Mouse (Mus musculus): ENCODE measurements around the gene Shf. TPM values are rescaled to one million over a fixed set of nuclear protein-coding genes. Genes with fewer than 3 reads are reported as not detected.

Shf gene
- total RNA-seq, 1 experiment from 2014 or later = 4.5 TPM

DNA sequence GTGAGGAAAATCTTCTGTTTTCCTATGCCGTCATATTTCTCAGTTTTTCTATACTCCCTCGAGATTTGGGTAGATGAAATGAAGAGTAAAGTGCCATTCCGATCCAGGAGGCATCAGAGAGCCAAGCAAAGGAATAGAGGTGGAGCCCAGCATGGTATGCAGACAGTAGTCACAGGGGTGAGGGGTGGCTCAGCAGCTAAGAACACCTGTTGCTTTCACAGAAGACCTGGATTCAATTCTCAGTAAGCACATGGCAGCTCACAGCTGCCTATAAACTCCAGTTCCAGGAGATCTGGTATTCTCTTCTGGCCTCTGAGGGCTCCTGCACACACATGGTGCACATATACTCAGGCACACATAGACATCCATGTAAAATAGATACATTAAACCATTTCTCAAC lies 3.1 kb upstream of the Shf start:
- ATAC-seq (ENCODE audit: extremely low read depth, insufficient number of reproducible peaks, low FRiP score, poor library complexity, severe bottlenecking) = no peak

DNA sequence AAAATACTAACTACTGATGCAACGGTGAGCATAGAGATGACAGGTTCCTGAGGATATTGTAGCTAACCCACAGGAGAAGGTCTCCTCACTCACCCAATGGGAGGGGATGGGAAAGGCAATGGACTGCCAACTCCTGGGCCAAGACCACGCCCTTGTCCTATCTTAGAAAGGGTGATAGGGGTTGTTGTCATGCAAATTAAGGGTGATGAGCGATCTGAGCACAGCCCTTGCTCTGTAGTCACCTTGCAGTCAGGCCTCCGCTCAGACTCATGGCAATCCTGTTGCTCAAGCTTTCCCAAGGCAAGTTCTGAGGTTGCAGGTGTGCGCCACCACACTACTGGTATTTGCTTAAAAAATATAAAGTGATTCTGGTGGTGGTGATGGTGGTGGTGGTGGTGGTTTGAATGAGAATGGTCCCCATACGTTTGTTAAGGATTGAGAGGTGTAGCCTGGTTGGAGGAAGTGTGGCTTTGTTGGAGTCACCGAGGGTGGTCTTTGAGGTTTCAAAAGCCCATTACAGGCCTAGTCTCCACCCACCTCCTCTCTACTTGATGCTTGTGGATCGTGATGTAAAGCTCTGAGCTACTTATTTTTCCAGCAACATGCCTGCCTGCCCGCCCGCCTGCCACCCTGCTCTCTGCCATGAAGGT lies 1.3 kb upstream of the Shf start:
- no peak for ATAC-seq (ENCODE audit: extremely low read depth, insufficient number of reproducible peaks, low FRiP score, poor library complexity, severe bottlenecking)

DNA sequence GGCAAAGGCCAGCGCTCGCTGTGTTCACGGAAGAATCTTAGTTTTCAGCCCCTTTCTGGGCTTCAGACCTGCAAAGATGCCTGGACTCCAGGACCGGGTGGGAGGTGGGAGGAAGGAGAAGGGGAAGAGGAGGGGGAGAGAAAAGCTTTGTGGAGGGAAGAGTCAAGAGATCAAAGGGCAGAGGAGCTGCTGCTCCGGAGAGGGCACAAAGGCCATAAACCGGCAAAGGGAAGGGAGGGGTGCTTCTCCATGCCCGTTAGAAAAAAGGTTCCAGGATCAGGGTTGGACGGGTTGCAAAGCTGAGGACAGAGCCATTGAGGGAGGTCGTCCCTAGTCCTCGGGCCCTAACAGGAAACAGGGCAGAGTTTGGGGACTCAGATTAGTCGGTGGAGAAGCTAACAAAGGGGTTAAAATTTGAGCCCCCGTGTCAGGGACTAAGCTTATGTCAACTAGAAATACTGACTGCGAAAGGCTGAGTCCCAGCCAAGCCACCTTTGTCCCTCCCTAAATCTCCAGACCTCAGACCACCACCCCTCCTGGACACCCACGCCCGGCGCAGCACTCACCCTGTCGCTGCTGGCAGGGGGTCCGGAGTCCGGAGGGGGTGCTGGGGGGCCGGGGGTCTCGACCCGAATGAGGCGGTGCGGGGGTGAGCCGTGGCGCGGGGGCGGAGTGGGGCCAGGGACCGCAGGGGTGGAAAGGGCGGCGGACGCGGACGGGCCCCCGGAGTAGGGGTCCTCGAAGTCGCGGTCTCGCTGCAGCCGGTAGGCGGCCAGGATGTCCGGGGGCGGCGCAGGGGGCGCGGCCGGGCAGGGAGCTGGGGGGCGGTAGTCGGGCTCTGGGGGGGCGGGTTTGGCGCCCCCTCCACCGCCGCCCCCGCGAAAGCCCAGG lies 636 bp downstream of the Shf start:
- no peak for ATAC-seq (ENCODE audit: extremely low read depth, insufficient number of reproducible peaks, low FRiP score, poor library complexity, severe bottlenecking)

GRCm38 (mm10) chr2:122367701-122368080 lies 1.3 kb downstream of the Shf start:
- no peak for ATAC-seq (ENCODE audit: extremely low read depth, insufficient number of reproducible peaks, low FRiP score, poor library complexity, severe bottlenecking)

DNA sequence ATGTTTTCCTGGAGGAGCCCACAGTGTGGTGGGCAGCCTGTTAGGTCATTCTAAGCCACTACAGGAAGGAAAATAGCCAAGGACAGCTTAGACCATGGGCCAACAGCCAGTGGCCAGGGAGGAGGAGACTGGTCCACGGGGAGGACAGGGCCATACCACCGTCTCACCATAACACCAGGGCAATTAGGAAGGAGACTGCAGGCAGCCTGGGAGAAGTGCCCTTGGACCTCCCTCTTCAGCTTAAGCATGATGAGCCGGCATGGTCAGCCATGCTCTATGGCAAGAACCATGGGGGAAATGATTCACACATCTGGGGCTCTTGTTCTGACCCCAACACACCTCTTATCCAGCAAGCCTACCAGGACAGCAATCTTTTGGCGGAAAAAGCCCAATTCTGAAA lies 1.8 kb downstream of the Shf start:
- ATAC-seq (ENCODE audit: extremely low read depth, insufficient number of reproducible peaks, low FRiP score, poor library complexity, severe bottlenecking) = no peak

DNA sequence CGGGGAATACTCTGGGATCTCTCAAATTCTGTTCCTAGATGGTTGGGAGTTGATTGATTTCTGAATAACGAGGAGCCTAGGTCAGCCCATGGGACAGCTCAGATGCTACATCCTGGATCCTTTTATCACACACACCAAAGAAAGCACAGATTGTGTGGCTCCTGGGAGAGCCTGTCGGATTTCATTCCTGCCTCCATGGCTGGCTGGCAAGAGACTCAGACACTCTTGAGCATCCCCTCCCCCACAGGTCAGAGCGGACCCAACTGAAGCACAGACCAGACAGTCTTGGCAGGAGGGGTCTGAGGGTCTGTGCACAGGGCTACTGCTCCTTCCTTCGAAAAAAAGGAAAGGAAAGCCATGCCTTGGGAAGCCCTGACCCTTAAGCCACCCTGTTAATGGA lies 2.3 kb downstream of the Shf start:
- no peak for ATAC-seq (ENCODE audit: extremely low read depth, insufficient number of reproducible peaks, low FRiP score, poor library complexity, severe bottlenecking)

GRCm38 (mm10) chr2:122366039-122366438 lies 2.9 kb downstream of the Shf start:
- no peak for ATAC-seq (ENCODE audit: extremely low read depth, insufficient number of reproducible peaks, low FRiP score, poor library complexity, severe bottlenecking)

DNA sequence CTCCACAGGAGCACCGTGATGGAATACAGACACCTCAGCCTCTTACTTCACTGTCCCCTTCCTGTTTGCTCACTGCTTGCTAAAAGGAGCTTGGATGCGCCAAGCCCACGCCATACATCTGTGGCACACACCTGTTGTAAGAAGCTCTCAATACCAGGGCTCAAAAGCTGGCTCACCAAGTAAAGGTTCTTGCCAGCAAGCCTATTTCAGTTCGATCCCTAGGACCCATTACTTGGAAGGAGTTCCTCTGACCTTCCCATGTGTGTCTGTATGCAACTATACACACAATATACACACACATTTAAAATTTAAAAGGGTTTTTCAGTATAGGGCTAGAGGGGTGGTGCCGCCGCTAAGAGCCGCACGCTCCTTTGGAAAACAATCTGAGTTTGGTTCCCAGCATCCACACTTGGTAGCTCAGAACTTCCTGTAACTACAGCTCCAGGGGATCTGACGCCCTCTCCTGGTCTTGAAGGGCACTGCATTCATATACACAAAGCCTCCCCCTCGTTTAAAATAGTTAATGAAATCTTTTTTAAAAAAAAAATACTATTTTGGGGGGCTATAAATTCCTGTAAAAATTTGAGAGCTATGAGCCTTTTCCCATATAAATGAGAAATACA lies 3.6 kb downstream of the Shf start:
- ATAC-seq (ENCODE audit: extremely low read depth, insufficient number of reproducible peaks, low FRiP score, poor library complexity, severe bottlenecking) = no peak

DNA sequence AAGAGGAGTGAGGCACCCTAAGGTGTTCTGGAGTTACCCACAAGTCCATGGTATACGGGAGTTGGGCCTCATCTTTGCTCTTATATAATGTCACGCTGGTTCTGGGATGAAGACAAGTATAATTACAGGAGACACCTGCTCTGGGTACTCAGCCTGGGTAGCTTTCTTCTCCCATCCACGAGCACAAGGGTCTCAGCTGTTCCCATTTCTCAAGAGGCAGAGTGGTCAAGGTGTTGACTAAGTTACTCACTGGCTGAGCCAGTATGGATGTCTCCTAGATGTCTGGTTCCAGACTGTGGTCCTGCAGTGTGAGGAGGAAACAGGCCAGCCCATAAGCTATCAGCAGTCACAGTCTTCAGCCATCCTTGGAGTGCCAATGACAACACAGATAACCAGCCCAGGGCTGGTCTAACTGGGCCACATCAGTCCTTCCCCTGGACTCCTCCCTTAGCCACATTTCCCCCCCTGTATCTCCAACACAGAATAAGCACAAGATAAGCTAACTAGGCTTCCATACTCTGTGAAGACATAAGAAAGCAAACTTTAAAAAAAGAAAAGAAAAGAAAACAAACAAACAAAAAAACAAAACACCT lies 4.5 kb downstream of the Shf start:
- no peak for ATAC-seq (ENCODE audit: extremely low read depth, insufficient number of reproducible peaks, low FRiP score, poor library complexity, severe bottlenecking)

DNA sequence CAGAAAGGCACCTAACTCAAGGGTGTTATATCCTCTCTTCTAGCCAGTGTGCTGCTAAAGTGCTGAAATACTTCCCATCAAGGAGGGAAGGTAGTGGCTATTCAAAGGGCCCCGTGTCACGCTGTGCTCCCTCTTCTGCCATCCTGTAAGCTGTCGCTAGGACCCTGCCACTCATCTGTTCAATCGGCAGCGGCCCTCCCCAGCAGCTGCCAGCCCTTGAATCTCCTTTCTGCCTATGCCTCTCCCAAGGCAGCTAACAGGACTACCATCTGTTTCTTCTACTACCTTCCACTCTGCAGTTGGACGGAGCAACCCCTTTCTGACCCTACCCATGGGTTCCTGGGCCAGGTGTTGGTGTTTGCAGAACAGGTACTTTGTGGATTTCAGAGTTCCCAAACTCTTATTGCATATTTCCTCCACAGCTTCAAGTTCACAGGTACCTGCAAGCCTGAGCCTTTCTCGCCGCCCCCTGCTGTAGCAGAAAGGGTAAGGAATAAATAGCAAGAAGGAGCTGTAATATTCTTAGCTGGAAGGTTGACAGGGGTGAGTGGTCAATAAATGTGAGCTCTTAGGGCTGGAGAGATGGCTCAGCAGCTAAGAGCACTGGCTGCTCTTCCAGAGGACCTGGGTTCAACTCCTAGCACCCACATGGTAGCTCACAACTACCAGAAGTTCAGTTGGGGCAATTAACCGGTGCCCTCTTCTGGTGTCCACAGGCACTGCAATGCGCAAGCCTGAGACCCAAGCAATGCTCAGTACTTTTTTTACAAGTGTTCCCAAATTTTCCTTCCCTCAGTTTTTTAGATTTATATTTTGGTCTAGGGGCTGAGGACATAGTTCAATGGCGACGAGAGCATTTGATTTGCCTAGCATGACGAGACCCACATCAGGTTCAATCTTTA lies 6.1 kb downstream of the Shf start:
- ATAC-seq (ENCODE audit: extremely low read depth, insufficient number of reproducible peaks, low FRiP score, poor library complexity, severe bottlenecking) = no peak

- ATAC-seq (ENCODE audit: extremely low read depth, insufficient number of reproducible peaks, low FRiP score, poor library complexity, severe bottlenecking) = no peak
These were observed 6.9 kb downstream of the Shf start for GRCm38 (mm10) chr2:122361868-122362621.

DNA sequence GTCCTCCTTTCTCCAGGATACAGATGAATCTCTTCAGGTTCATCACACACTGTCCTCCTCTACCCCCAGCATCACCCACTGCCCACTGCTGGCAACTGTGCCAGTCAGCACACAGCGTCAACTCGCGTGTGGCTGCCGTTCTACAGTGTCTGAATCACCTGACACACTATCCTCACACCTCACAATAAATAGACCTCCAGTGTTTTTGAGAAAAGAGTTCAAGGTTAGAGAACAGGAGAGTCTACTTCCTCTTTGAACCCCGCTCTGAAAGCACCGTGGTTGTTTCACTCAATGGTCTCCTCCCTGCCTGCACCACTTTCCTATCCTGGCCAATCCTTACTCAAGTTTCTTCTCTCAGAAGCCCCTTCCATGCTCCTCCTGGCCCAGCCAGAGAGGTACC lies 7.8 kb downstream of the Shf start:
- ATAC-seq (ENCODE audit: extremely low read depth, insufficient number of reproducible peaks, low FRiP score, poor library complexity, severe bottlenecking) = peak; percentile 36; the same call in 1 of the 2 replicates

DNA sequence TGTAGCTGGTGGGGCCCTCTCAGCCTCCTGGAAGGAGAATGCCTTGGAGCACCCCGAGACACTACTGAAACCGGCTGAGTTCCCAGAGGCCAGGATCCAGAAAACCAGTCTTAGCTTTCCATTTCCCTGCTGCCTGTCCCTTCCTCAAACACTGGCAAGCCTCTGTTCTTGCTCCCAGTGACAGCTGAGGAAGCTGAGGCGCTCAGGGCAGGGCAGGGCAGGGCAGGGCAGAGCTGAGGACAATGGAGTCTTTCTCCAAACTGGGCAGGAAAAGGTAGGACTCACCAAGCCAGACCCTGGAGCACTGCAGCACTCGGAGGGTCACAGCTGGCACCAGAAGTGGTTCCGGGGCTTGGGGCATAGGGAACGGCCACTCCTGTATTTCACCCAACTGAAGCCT lies 8.7 kb downstream of the Shf start:
- no peak for ATAC-seq (ENCODE audit: extremely low read depth, insufficient number of reproducible peaks, low FRiP score, poor library complexity, severe bottlenecking)

- no peak for ATAC-seq (ENCODE audit: extremely low read depth, insufficient number of reproducible peaks, low FRiP score, poor library complexity, severe bottlenecking)
These were observed 12.8 kb downstream of the Shf start for GRCm38 (mm10) chr2:122356187-122356586.

DNA sequence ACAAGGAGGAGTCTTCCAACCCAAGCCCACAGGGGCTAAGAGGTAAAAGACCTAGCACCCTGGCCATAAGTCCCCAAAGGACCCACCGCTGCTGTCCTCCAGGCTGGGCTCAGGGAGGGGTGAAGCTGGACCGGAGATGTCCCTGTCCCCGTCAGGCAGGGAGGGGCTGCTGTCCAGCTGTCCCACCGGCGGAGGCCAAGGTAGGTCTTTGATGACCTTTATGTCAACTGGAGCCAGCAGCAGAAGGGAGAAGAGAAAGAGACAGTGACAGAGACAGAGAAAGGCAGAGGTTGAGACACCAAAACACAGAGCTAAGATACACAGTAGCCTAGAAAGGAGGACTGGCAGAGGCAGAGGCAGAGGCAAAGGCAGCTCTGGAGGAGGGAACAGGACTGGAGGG lies 13.6 kb downstream of the Shf start:
- no peak for ATAC-seq (ENCODE audit: extremely low read depth, insufficient number of reproducible peaks, low FRiP score, poor library complexity, severe bottlenecking)

- no peak for ATAC-seq (ENCODE audit: extremely low read depth, insufficient number of reproducible peaks, low FRiP score, poor library complexity, severe bottlenecking)
These were observed 14.6 kb downstream of the Shf start for GRCm38 (mm10) chr2:122354191-122354929.

DNA sequence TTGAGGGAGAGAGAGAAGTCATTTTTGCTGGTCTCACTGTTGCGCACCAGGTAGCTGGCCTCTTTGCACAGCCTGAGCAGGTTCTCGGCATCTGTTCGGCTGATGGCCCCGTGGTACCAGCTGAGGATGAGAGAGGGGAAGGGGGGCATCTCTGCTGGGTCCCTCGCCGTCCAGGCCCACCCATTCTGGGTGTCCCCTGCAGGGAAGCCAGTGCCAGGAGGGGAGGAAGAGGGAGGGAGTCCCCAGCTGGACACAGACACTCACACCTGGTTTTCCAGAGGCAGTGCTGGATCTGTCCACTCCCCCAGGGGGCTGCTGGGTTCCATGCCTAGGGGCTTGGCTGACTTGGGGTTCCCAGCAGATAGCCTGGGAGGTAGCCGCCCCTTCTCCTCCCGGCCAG lies 15.2 kb downstream of the Shf start:
- no peak for ATAC-seq (ENCODE audit: extremely low read depth, insufficient number of reproducible peaks, low FRiP score, poor library complexity, severe bottlenecking)

Measured in neutrophil, adult 5-6 weeks (primary cell).